Mouse (Mus musculus): ENCODE data around the gene Mapre3. TPM values are rescaled to one million over a fixed set of nuclear protein-coding genes. Genes with fewer than 3 reads are reported as not detected.

Gene Mapre3
- polyA plus RNA-seq, 1 experiment from 2014 or later, result 38.2 TPM

DNA sequence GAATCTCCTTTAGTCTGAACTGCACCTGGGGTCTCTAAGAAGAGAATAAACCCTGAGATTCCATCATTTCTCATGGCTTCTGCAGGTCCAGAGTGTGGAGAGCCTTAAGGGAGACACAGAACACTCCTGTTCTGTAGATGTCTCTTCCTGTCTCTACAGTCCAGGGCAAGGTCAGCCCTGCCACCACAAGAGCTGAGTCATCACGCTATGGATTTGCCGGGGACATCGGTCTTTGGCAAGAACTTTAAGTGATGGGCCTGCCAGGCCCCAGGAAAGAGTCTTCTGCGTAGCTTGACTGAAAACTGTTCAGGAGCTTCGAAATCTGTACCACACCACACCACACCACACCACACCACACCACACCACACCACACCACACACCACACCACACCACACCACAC lies 27.1 kb upstream of the Mapre3 start:
- Histone ChIP-seq H3K27ac (ENCODE audit: low read depth, low read length) (no peak overlapping the region), H3K4me1 (replicated peaks; ENCODE audit: control insufficient read depth, insufficient read depth, low read length) (no peaks in the 10 kb centered on the region), H3K4me3 (ENCODE audit: low read depth, low read length) (no peak overlapping the region), H3K27me3 (ENCODE audit: control insufficient read depth, insufficient read depth, low read length) (no peaks in the 10 kb centered on the region), H3K36me3 (ENCODE audit: control insufficient read depth, insufficient read depth, low read length) (peaks cover 18% of the 10 kb centered on the region), H3K9ac (ENCODE audit: low read depth, low read length) (no peak overlapping the region), H3K4me2 (replicated peaks; ENCODE audit: low read depth, low read length) (no peak overlapping the region), H3K9me3 (ENCODE audit: control insufficient read depth, low read length) (no peaks in the 10 kb centered on the region)
- no peak for DNase-seq (ENCODE audit: low spot score)
- 97% methylated on average over 5 of the region's 5 CpGs for WGBS
- no peak for ATAC-seq (ENCODE audit: low FRiP score)

DNA sequence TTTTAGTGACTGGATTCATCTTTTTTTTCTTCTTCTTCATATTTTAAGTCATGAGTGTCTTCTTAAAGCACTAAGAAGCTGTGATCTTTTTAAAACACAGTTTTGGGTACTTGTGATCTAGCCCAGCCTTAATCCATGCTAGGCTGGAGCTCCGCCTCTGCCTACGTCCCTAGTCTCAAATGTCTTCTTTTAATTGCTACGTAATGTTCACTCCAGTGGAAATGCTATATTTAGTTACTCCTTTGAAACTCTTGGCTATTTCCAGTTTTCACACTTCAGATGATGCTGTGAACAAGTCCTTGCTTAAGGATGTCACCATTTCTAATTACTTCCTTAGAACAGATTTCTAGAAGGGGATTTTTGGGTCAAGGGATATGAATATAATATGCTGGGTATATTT lies 24.4 kb upstream of the Mapre3 start:
- DNase-seq (ENCODE audit: low spot score) (no peak), ATAC-seq (ENCODE audit: low FRiP score) (no peak)
- Histone ChIP-seq H3K27me3 (ENCODE audit: control insufficient read depth, insufficient read depth, low read length) (no peaks in the 10 kb centered on the region), H3K27ac (ENCODE audit: low read depth, low read length) (no peak overlapping the region), H3K9ac (ENCODE audit: low read depth, low read length) (no peak overlapping the region), H3K4me1 (replicated peaks; ENCODE audit: control insufficient read depth, insufficient read depth, low read length) (no peaks in the 10 kb centered on the region), H3K4me2 (replicated peaks; ENCODE audit: low read depth, low read length) (no peak overlapping the region), H3K4me3 (ENCODE audit: low read depth, low read length) (no peak overlapping the region), H3K36me3 (ENCODE audit: control insufficient read depth, insufficient read depth, low read length) (peaks cover 17% of the 10 kb centered on the region), H3K9me3 (ENCODE audit: control insufficient read depth, low read length) (no peaks in the 10 kb centered on the region)
- WGBS, result 88% methylated on average over 3 of the region's 3 CpGs

DNA sequence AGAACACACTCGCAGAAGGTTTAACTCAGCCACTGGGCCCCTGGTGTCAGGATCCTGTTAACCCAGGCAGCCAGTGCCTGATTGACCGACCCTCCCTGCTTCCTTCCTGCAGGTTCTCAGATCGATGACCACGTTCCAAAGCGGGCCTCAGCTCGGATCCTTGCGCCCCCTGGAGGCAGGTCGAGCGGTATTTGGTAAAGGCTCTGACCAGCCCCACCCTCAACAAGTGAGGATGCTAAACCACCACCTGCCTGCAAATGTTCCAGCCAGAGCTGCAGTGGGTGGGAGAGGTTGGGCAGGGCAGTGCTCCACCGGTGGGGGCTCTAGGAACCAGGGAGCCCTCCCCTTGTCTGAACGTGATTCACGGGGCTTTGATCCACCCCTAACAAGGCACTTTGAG lies 18.3 kb upstream of the Mapre3 start:
- no peaks in the 10 kb centered on the region for H3K4me1 ChIP-seq (replicated peaks; ENCODE audit: control insufficient read depth, insufficient read depth, low read length)
- peaks cover 15% of the 10 kb centered on the region for H3K36me3 ChIP-seq (ENCODE audit: control insufficient read depth, insufficient read depth, low read length)
- H3K27me3 ChIP-seq (ENCODE audit: control insufficient read depth, insufficient read depth, low read length), result no peaks in the 10 kb centered on the region
- ATAC-seq (ENCODE audit: low FRiP score) (peak; percentile 75), DNase-seq (ENCODE audit: low spot score) (peak; percentile 86)
- no peak overlapping the region for H3K9ac ChIP-seq (ENCODE audit: low read depth, low read length)
- 18% methylated on average over 12 of the region's 12 CpGs for WGBS
- H3K27ac ChIP-seq (ENCODE audit: low read depth, low read length), result no peak overlapping the region
- no peak overlapping the region for H3K4me3 ChIP-seq (ENCODE audit: low read depth, low read length)
- H3K9me3 ChIP-seq (ENCODE audit: control insufficient read depth, low read length), result no peaks in the 10 kb centered on the region
- no peak overlapping the region for H3K4me2 ChIP-seq (replicated peaks; ENCODE audit: low read depth, low read length)

DNA sequence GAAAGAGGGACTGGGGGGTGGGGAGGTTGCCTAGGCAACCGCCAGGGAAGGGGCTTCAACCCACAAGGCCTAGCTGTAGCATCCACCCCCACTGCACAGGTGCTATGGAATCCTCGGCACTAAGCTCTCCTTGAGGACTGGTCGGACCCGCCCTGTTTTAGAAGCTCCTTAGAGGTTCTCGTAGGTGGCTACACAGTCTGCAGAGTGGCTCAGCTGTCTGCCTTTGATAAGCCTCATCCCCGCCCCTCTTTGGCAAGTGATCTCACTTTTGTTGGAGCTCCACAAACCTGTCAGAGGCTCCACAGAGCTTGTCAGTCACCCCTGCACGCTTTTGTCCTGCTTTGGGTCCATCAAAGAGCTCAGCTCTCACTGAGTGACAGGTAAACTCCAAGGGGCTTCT lies 17.0 kb upstream of the Mapre3 start:
- no peak overlapping the region for H3K9ac ChIP-seq (ENCODE audit: low read depth, low read length)
- H3K4me1 ChIP-seq (replicated peaks; ENCODE audit: control insufficient read depth, insufficient read depth, low read length), result no peaks in the 10 kb centered on the region
- H3K4me2 ChIP-seq (replicated peaks; ENCODE audit: low read depth, low read length), result no peak overlapping the region
- H3K36me3 ChIP-seq (ENCODE audit: control insufficient read depth, insufficient read depth, low read length), result peaks cover 15% of the 10 kb centered on the region
- 75% methylated on average over 7 of the region's 7 CpGs for WGBS
- ATAC-seq (ENCODE audit: low FRiP score) (0 out of 2 replicates have a peak, but pooled peaks have one; percentile 25), DNase-seq (ENCODE audit: low spot score) (no peak)
- H3K27ac ChIP-seq (ENCODE audit: low read depth, low read length), result no peak overlapping the region
- H3K27me3 ChIP-seq (ENCODE audit: control insufficient read depth, insufficient read depth, low read length), result no peaks in the 10 kb centered on the region
- H3K4me3 ChIP-seq (ENCODE audit: low read depth, low read length), result no peak overlapping the region
- H3K9me3 ChIP-seq (ENCODE audit: control insufficient read depth, low read length), result no peaks in the 10 kb centered on the region

GRCm38 (mm10) chr5:30797982-30798381 lies 16.5 kb upstream of the Mapre3 start:
- Histone ChIP-seq H3K27me3 (ENCODE audit: control insufficient read depth, insufficient read depth, low read length) (no peaks in the 10 kb centered on the region), H3K9ac (ENCODE audit: low read depth, low read length) (no peak overlapping the region), H3K27ac (ENCODE audit: low read depth, low read length) (no peak overlapping the region), H3K4me2 (replicated peaks; ENCODE audit: low read depth, low read length) (no peak overlapping the region), H3K36me3 (ENCODE audit: control insufficient read depth, insufficient read depth, low read length) (peaks cover 15% of the 10 kb centered on the region), H3K4me1 (replicated peaks; ENCODE audit: control insufficient read depth, insufficient read depth, low read length) (no peaks in the 10 kb centered on the region), H3K9me3 (ENCODE audit: control insufficient read depth, low read length) (no peaks in the 10 kb centered on the region), H3K4me3 (ENCODE audit: low read depth, low read length) (no peak overlapping the region)
- WGBS, result 76% methylated on average over 8 of the region's 8 CpGs
- no peak for DNase-seq (ENCODE audit: low spot score)
- ATAC-seq (ENCODE audit: low FRiP score), result no peak

DNA sequence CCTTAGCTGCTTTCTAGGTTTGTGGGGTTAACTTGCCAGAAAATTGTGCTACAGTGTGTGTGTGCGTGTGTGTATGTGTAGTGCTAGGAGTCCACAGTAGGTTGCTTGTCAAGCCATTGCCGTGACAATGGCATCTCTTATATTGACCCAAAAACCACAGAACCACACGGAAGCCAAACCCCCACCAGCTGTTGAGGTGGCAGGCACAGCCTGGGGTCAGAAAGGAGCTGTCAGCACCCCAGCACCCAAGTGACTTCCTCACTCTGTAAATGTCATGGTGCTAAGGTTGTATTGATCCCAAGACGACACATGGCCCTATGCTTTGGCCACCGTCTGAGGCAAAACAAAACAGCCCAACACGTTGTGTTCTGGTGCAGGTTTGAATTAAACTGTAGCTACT lies 15.5 kb upstream of the Mapre3 start:
- Histone ChIP-seq H3K4me2 (replicated peaks; ENCODE audit: low read depth, low read length) (no peak overlapping the region), H3K4me3 (ENCODE audit: low read depth, low read length) (no peak overlapping the region), H3K4me1 (replicated peaks; ENCODE audit: control insufficient read depth, insufficient read depth, low read length) (no peaks in the 10 kb centered on the region), H3K27ac (ENCODE audit: low read depth, low read length) (no peak overlapping the region), H3K9ac (ENCODE audit: low read depth, low read length) (no peak overlapping the region), H3K9me3 (ENCODE audit: control insufficient read depth, low read length) (no peaks in the 10 kb centered on the region), H3K36me3 (ENCODE audit: control insufficient read depth, insufficient read depth, low read length) (peaks cover 11% of the 10 kb centered on the region), H3K27me3 (ENCODE audit: control insufficient read depth, insufficient read depth, low read length) (no peaks in the 10 kb centered on the region)
- ATAC-seq (ENCODE audit: low FRiP score) (no peak), DNase-seq (ENCODE audit: low spot score) (no peak)
- WGBS, result 74% methylated on average over 6 of the region's 6 CpGs

- H3K36me3 ChIP-seq (ENCODE audit: control insufficient read depth, insufficient read depth, low read length), result no peaks in the 10 kb centered on the region
- DNase-seq (ENCODE audit: low spot score) (no peak), ATAC-seq (ENCODE audit: low FRiP score) (no peak)
- no peaks in the 10 kb centered on the region for H3K27me3 ChIP-seq (ENCODE audit: control insufficient read depth, insufficient read depth, low read length)
- WGBS, result 83% methylated on average over 12 of the region's 12 CpGs
- no peaks in the 10 kb centered on the region for H3K9me3 ChIP-seq (ENCODE audit: control insufficient read depth, low read length)
- no peak overlapping the region for H3K27ac ChIP-seq (ENCODE audit: low read depth, low read length)
- no peak overlapping the region for H3K4me3 ChIP-seq (ENCODE audit: low read depth, low read length)
- no peaks in the 10 kb centered on the region for H3K4me1 ChIP-seq (replicated peaks; ENCODE audit: control insufficient read depth, insufficient read depth, low read length)
- no peak overlapping the region for H3K9ac ChIP-seq (ENCODE audit: low read depth, low read length)
- no peak overlapping the region for H3K4me2 ChIP-seq (replicated peaks; ENCODE audit: low read depth, low read length)
These were observed 11.5 kb upstream of the Mapre3 start for GRCm38 (mm10) chr5:30802724-30803467.

DNA sequence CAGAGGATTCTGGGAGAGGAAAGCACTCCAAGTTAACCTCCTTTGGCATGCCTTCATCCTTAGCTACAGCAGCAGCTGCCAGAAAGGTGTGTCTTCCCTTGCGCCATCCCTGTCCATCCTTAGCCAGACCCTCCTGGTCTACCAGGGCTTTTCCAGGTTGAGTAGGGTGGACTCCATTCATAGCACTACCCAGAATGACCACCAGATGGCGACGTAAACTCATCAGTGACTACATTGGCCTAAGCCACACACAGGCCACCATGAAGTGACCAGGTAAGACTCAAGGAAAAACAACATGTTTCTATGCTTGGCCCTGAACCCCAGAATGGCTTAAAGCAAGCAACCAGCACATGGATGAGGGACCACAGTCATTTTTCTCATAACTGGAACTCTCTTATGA lies 8.3 kb upstream of the Mapre3 start:
- no peak overlapping the region for H3K9ac ChIP-seq (ENCODE audit: low read depth, low read length)
- WGBS, result 11% methylated on average over 3 of the region's 3 CpGs
- peak; percentile 60 for ATAC-seq (ENCODE audit: low FRiP score)

DNA sequence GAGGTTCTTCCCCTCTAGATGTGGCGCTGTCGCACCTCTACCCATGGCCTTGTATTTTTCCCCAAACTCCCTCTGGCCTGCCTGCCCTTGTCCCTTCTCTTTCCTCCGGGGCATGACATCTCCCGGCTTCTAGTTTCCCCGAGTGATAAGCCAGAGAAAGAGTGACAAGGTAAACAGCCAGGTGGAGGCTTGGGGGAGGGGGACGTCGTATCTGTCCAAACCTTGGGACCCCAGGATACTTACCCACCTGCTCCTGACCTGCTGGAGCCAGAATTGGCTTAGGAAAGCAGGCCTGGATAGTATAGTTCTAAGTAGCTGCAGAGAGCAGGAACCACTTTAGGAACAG lies 652 bp downstream of the Mapre3 start:
- H3K27ac ChIP-seq (ENCODE audit: low read depth, low read length), result peak overlapping the region; percentile 89
- 1% methylated on average over 7 of the region's 7 CpGs for WGBS
- no peaks in the 10 kb centered on the region for H3K36me3 ChIP-seq (ENCODE audit: control insufficient read depth, insufficient read depth, low read length)
- ATAC-seq (ENCODE audit: low FRiP score) (no peak; the same call in 1 of the 2 replicates), DNase-seq (ENCODE audit: low spot score) (no peak)
- H3K4me3 ChIP-seq (ENCODE audit: low read depth, low read length), result peak overlapping the region; percentile 77
- H3K9ac ChIP-seq (ENCODE audit: low read depth, low read length), result peak overlapping the region; percentile 85
- H3K4me1 ChIP-seq (replicated peaks; ENCODE audit: control insufficient read depth, insufficient read depth, low read length), result peaks cover 8% of the 10 kb centered on the region; the same call in 1 of the 2 replicates
- H3K4me2 ChIP-seq (replicated peaks; ENCODE audit: low read depth, low read length), result peak overlapping the region; percentile 64
- H3K9me3 ChIP-seq (ENCODE audit: control insufficient read depth, low read length), result no peaks in the 10 kb centered on the region
- no peaks in the 10 kb centered on the region for H3K27me3 ChIP-seq (ENCODE audit: control insufficient read depth, insufficient read depth, low read length)

More for the DNA sequence above, 8.3 kb upstream of the Mapre3 start:
- no peaks in the 10 kb centered on the region for H3K4me1 ChIP-seq (replicated peaks; ENCODE audit: control insufficient read depth, insufficient read depth, low read length)
- peak; percentile 94 for DNase-seq (ENCODE audit: low spot score)
- H3K27me3 ChIP-seq (ENCODE audit: control insufficient read depth, insufficient read depth, low read length), result no peaks in the 10 kb centered on the region
- no peak overlapping the region for H3K4me3 ChIP-seq (ENCODE audit: low read depth, low read length)
- no peaks in the 10 kb centered on the region for H3K36me3 ChIP-seq (ENCODE audit: control insufficient read depth, insufficient read depth, low read length)
- no peak overlapping the region for H3K27ac ChIP-seq (ENCODE audit: low read depth, low read length)
- no peaks in the 10 kb centered on the region for H3K9me3 ChIP-seq (ENCODE audit: control insufficient read depth, low read length)
- no peak overlapping the region for H3K4me2 ChIP-seq (replicated peaks; ENCODE audit: low read depth, low read length)

All from hindbrain, embryonic 11.5 days (tissue).